Mouse (Mus musculus) adrenal gland, postnatal 4 days (tissue): ENCODE results near the gene Med20. TPM values are rescaled to one million over a fixed set of nuclear protein-coding genes. Genes with fewer than 3 reads are reported as not detected.

Experiments used
- DNase-seq, 2 experiments: peaks; one replicate each; pipeline ENCODE4 v3.0.0; 2021 to 2022; ENCODE audit warnings: low spot score in 2 of 2, mixed read lengths in 2 of 2
- long read RNA-seq, 2 experiments: library from polyadenylated mRNA; stranded (forward); transcript quantifications; one replicate each; pipeline ENCODE4 v2.0.0; 2021
- total RNA-seq, 2 experiments: library from RNA; stranded (reverse); gene quantifications; 2 replicates each; pipeline ENCODE4 v1.2.3; 2021

The Med20 gene
- 10 to 100 TPM; 40.4 to 40.8 TPM for total RNA-seq
- long read RNA-seq, experiment 1, transcript Med20-201 (4 exons, 2,054 nt) = major isoform, 39 of 51 reads
- long read RNA-seq, experiment 1, partial matches to known transcripts = 1 of 51 reads
- long read RNA-seq, experiment 1, other reads (novel, unspliced or antisense) = 11 of 51 reads
- long read RNA-seq, experiment 2, transcript Med20-201 (4 exons, 2,054 nt) = major isoform, 51 of 72 reads
- long read RNA-seq, experiment 2, partial matches to known transcripts = 5 of 72 reads
- long read RNA-seq, experiment 2, other reads (novel, unspliced or antisense) = 15 of 72 reads

GRCm38 (mm10) chr17:47610849-47611660 is at the start of gene Med20, which contains the start of the genes Bysl and Gm20517:
Gene Med20 (plus strand): TSS chr17:47611582.
Gene Bysl (minus strand): TSS chr17:47611492.
Gene Gm20517 (plus strand): TSS chr17:47611589.
- peak; percentile 90 to 96 for DNase-seq

- DNase-seq = no peak
Observed at GRCm38 (mm10) chr17:47562875-47563274, 48.5 kb upstream of the Med20 start.

GRCm38 (mm10) chr17:47564612-47565011 is 46.8 kb upstream of the Med20 start:
- DNase-seq = no peak

GRCm38 (mm10) chr17:47566133-47566532 is 45.2 kb upstream of the Med20 start:
- no peak for DNase-seq

DNA sequence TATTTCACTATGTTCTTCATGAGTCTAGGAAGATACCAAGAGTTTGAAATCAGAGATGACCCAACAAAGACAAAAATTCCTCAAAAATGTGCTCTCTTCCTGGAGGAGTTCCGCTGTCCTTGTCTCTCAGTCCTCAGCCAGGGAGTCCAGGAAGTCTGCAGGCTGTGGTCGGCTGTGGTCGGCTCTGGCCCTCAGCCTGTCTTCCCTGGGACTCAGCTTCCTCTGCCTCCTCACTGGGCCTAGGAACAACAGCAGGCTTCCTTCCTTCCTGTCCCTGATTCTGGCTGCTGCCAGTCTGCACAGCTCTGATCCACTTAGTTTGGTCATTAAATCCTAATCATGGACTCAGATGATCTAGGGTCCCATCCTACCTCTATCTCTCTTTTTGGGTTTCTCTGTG is 44.1 kb upstream of the Med20 start:
- DNase-seq = no peak

- DNase-seq = no peak
Observed at GRCm38 (mm10) chr17:47568389-47568788, 43.0 kb upstream of the Med20 start.

DNA sequence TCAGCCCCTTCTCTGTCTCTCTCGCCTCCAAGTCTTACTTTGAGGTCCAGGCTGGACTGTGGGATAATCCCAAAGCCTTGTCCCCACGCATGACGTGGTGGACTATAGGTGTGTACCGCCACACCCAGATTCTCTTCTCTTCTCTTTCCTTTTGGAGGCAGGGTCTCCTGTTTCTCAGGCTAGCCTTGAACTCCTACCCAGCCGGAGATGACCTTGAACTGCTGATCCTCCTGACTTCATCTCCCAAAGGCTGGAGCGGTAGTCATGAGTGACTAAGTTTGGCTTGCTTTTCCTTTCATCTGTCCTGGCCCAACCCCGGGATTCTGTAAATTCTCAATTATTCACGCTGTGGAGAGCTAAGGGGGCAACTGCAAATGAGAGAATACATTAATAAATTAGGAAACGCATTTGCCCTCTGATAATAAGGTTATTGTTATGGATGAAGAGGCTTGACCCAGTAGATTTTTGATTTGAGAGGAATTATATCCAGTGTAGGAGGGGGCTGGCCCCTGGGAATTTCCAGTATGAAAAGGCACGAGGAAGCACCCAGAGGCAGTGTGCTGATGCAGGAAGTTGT is 42.3 kb upstream of the Med20 start:
- no peak for DNase-seq

DNA sequence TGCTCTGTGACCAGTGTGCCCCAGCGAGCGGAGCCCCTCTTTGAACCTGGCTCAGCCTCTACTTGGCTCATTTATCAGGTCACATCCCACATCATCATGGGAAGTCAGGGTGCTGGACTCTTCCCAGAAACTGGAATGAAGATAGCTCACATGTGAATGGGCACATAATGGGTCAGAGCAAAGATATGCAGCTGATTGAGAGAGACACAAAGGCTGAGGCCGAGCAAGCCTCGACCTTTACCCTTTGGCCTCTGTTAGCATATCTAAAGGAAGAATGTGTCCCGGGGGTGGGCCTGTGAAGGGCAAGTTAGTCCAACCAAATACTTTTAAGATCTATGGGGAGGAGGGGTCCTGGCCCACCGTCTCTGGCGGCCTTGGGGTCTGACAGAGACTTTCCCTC is 39.8 kb upstream of the Med20 start:
- no peak for DNase-seq

- no peak for DNase-seq
Observed at GRCm38 (mm10) chr17:47572436-47572835, 38.9 kb upstream of the Med20 start.

GRCm38 (mm10) chr17:47574028-47574427 is 37.4 kb upstream of the Med20 start:
- DNase-seq = no peak

DNA sequence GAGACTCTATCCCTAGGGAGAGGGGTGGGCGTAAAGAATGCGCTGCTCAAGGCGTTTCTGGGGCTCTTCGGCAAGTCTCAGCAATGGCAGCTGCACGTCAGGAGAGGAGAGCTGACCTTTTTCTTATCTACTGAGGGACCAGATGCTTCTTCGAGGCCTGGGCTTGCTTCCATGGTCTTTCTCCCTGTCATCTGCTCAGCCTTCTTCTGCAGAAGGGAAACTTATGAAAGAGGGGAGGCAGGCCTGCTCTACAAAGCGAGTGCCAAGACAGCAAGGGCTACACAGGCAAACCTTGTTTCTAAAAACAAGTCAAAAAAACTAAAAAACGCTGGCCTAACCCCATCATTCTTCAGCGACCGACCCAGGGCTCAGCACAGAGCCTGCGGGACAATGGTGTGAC is 36.6 kb upstream of the Med20 start:
- no peak for DNase-seq

GRCm38 (mm10) chr17:47578655-47579054 is 32.7 kb upstream of the Med20 start:
- DNase-seq = no peak

- DNase-seq = no peak
Observed at GRCm38 (mm10) chr17:47580962-47581361, 30.4 kb upstream of the Med20 start.

GRCm38 (mm10) chr17:47588517-47588916 is 22.9 kb upstream of the Med20 start:
- DNase-seq = no peak

DNA sequence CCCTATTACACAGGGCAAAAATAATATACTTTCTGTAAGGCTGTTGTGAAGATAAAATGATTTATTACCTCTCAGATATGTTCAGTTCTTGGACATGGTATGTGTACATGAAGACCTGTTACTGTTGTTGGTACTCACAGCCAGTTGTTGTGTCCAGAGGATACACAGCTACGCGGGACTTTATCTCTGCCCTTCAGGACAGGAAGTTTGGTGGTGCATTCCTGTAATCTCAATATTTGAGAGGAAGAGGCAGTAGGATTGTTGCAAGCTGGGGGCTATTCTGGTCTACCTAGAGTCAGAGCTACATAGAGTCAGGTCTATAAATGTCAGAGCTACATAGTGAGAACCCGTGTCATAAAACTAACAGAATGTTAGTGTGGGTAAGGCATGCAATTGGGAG is 20.3 kb upstream of the Med20 start:
- DNase-seq = no peak

- DNase-seq = peak; percentile 86 to 93
Observed at GRCm38 (mm10) chr17:47593215-47593853, 18.0 kb upstream of the Med20 start.

GRCm38 (mm10) chr17:47593854-47594182 is 17.6 kb upstream of the Med20 start:
- DNase-seq = no peak

- DNase-seq = no peak
Observed at GRCm38 (mm10) chr17:47594183-47594968, 17.0 kb upstream of the Med20 start.

DNA sequence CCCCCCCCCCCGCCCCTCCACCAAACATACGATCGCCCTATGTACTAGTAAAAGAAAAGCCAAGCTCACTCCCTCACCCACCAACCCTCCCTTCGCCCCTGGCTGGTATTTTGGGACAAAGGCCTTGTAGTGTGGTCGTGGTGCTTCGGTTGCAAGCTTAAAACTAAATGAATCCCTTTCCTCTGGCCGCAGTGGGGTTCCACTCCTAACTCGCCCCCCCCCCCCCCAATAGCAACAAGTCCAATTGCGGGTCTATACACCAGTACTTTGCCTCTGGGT is 16.5 kb upstream of the Med20 start:
- DNase-seq = no peak

GRCm38 (mm10) chr17:47595248-47596161 is 15.9 kb upstream of the Med20 start:
- DNase-seq = peak in 1 of 2 experiments; percentile 56
